Mouse (Mus musculus) MEL (cell line): ENCODE data around the gene Dnah6.
A peak's percentile ranks its signal among the peaks of the same experiment; 100 is the strongest.

ENCODE experiments used
- CTCF ChIP-seq, 3 experiments: IDR thresholded peaks in 2 of 3; conservative IDR thresholded peaks in 1 of 3; 2 replicates each; pipeline ENCODE4 v1.5.1; 2011 to 2012; ENCODE audit warnings: low read length in 3 of 3, low read depth in 2 of 3, mild to moderate bottlenecking in 2 of 3, improper control_type of control experiment in 1 of 3, inconsistent platforms in 1 of 3, mixed read lengths in 1 of 3, moderate library complexity in 1 of 3; ENCODE audit not compliant: control insufficient read depth in 1 of 3, insufficient read depth in 1 of 3, poor library complexity in 1 of 3, severe bottlenecking in 1 of 3
- ELF1 ChIP-seq: IDR thresholded peaks from 2 replicates; pipeline ENCODE4 v1.6.1; 2014; ENCODE audit warnings: low read depth, mild to moderate bottlenecking, inconsistent platforms, low read length, improper control_type of control experiment, moderate library complexity
- EP300 ChIP-seq, 2 experiments: IDR thresholded peaks; 2 replicates each; pipeline ENCODE4 v1.6.1; 2011; ENCODE audit warnings: improper control_type of control experiment in 2 of 2, low read length in 2 of 2, low read depth in 1 of 2, mild to moderate bottlenecking in 1 of 2
- ETS1 ChIP-seq: IDR thresholded peaks from 2 replicates; pipeline ENCODE4 v1.6.1; 2012; ENCODE audit warnings: low read depth, mild to moderate bottlenecking, inconsistent platforms, low read length, improper control_type of control experiment, moderate library complexity
- GABPA ChIP-seq: IDR thresholded peaks from 2 replicates; pipeline ENCODE4 v1.6.1; 2012; ENCODE audit warnings: low read depth, mild to moderate bottlenecking, inconsistent platforms, low read length, improper control_type of control experiment, moderate library complexity
- GATA1 ChIP-seq: IDR thresholded peaks from 2 replicates; pipeline ENCODE4 v1.6.1; 2011; ENCODE audit warnings: low read depth, low read length, improper control_type of control experiment
- MAX ChIP-seq: IDR thresholded peaks from 2 replicates; pipeline ENCODE4 v1.6.1; 2011; ENCODE audit warnings: low read length, improper control_type of control experiment
- POLR2A ChIP-seq, 2 experiments: IDR thresholded peaks; 2 replicates each; pipeline ENCODE4 v1.6.1; 2011 to 2012; ENCODE audit warnings: low read length in 2 of 2, mild to moderate bottlenecking in 2 of 2, control low read depth in 1 of 2, improper control_type of control experiment in 1 of 2, low read depth in 1 of 2, moderate library complexity in 1 of 2; ENCODE audit not compliant: control insufficient read depth in 1 of 2, insufficient read depth in 1 of 2, poor library complexity in 1 of 2
- POLR2AphosphoS2 ChIP-seq: IDR thresholded peaks from 2 replicates; pipeline ENCODE4 v1.6.1; 2011; ENCODE audit warnings: low read length, improper control_type of control experiment
- RCOR1 ChIP-seq: IDR thresholded peaks from 2 replicates; pipeline ENCODE4 v1.6.1; 2012; ENCODE audit warnings: low read depth, mild to moderate bottlenecking, inconsistent platforms, low read length, improper control_type of control experiment
- SIN3A ChIP-seq: IDR thresholded peaks from 2 replicates; pipeline ENCODE4 v1.6.1; 2012; ENCODE audit warnings: low read length, improper control_type of control experiment, inconsistent platforms
- TBP ChIP-seq: IDR thresholded peaks from 2 replicates; pipeline ENCODE4 v1.8.0; 2011; ENCODE audit warnings: low read depth, low read length, improper control_type of control experiment
- USF1 ChIP-seq: IDR thresholded peaks from 2 replicates; pipeline ENCODE4 v1.6.1; 2014; ENCODE audit warnings: low read depth, mild to moderate bottlenecking, inconsistent platforms, low read length, improper control_type of control experiment, moderate library complexity
- ZC3H11A ChIP-seq: IDR thresholded peaks from 2 replicates; pipeline ENCODE4 v1.6.1; 2012; ENCODE audit warnings: low read depth, mild to moderate bottlenecking, inconsistent platforms, low read length, improper control_type of control experiment

GRCm38 (mm10) chr6:73142776-73143175 is 78.7 kb downstream of the Dnah6 start:
- TF ChIP-seq USF1 (no peak), GATA1 (no peak), ELF1 (no peak), GABPA (no peak), POLR2A (IDR thresholded peaks at IDR 0.05; ENCODE audit: control insufficient read depth in 1 of 2, insufficient read depth in 1 of 2, low read depth in 1 of 2, low read length in 2 of 2, poor library complexity in 1 of 2) (no peak), ETS1 (no peak), TBP (no peak), CTCF (IDR thresholded peaks at IDR 0.05 in 2 of 3, conservative IDR thresholded peaks at IDR 0.05 in 1 of 3; ENCODE audit: control insufficient read depth in 1 of 3, insufficient read depth in 1 of 3, low read depth in 2 of 3, low read length in 3 of 3, poor library complexity in 1 of 3, severe bottlenecking in 1 of 3) (peak; percentile 13 to 17 (median 14); a peak in 2 of 6 replicates), RCOR1 (no peak), MAX (no peak), ZC3H11A (no peak), EP300 (IDR thresholded peaks at IDR 0.05; ENCODE audit: low read depth in 1 of 2, low read length in 2 of 2) (no peak), SIN3A (no peak), POLR2AphosphoS2 (no peak)
